Mouse (Mus musculus) Patski (cell line): ENCODE results near the gene Stmn1. TPM values are rescaled to one million over a fixed set of nuclear protein-coding genes. Genes with fewer than 3 reads are reported as not detected.

Experiments used
- ATAC-seq: fragments of 100-300 bp; one replicate; pipeline ENCODE4 v1.8.0; 2021
- CTCF ChIA-PET: fragments of 350-600 bp; sonication (Branson Sonifier 250); formaldehyde crosslinking; loops from one replicate; lab custom pipeline; 2022; ENCODE audit warnings: inconsistent platforms; lab: Charles Lee
- POLR2A ChIA-PET: fragments of 350-600 bp; sonication (Branson Sonifier 250); formaldehyde crosslinking; loops from one replicate; lab custom pipeline; 2022; ENCODE audit warnings: antibody characterized with exemption, inconsistent platforms; lab: Charles Lee
- DNase-seq: peaks from one replicate; pipeline ENCODE4 v3.0.0-alpha.2; 2011; ENCODE audit warnings: low read depth, low spot score
- H3K27me3 ChIP-seq: fragments of 371-371 bp; one replicate; pipeline ENCODE4 v1.5.1; 2021
- CTCF ChIP-seq: fragments of 100-300 bp; IDR thresholded peaks from one replicate; pipeline ENCODE4 v1.5.1; 2021
- in situ Hi-C: fragments of 300-500 bp; cut with MboI; formaldehyde crosslinking; loops from 3 replicates; pipeline ENCODE4 v1.11.1; 2018; ENCODE audit warnings: low pct_unique_long_range_greater_than_20kb, mixed read lengths
- polyA plus RNA-seq: library from polyadenylated mRNA; unstranded; gene quantifications from one replicate; pipeline ENCODE4 v1.2.3, GENCODE M21; 2021

The Stmn1 gene
- polyA plus RNA-seq, 1 experiment from 2014 or later, result 204 TPM

DNA sequence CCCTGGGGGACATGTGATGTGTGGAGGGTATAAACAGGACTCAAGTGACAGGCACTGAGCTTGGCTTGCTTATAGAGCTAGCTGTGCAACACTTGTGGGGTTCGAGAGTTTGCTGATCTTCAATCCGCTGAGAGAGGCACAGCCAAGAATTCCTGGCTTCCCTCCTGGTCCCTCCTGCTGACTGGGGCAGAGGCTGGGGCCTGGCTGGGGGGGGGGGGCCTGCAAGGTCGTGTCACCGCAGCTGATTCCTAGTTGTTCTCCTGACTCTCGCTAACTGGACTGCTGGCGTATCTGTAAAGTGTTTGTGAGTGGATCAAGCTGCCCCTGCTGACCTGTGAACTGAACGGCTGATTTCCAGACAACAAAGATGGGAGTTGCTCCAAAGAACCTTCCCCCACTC, 24.5 kb upstream of the Stmn1 start:
- ATAC-seq, result no peak
- in situ Hi-C loops, result no loop called here
- TF ChIP-seq CTCF, result no peak
- no peaks in the 10 kb centered on the region for H3K27me3 ChIP-seq
- CTCF ChIA-PET, result no interaction called here
- DNase-seq, result no peak
- POLR2A ChIA-PET, result no interaction called here

DNA sequence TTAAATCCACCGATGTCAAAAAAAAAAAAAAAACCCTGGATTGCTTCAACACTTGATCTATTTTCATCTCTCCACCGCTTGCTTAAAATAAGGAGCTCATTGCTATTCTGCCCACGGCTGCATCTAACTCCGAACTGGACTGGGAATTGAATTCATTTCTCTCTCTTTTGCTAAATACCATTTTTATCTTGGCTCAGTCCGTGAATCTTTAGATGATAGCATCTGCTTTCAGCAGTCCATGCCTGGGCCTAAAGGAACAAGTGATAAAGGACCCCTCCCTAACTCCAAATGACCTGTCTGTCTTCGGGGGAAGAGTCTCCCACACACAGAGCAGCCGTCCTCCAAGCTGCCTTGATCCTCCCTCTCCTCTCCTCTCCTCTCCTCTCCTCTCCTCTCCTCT, 23.2 kb upstream of the Stmn1 start:
- ATAC-seq (no peak), DNase-seq (no peak)
- ChIA-PET CTCF (no interaction called here), POLR2A (no interaction called here)
- no peak for TF ChIP-seq CTCF
- no peaks in the 10 kb centered on the region for H3K27me3 ChIP-seq
- in situ Hi-C loops, result no loop called here

DNA sequence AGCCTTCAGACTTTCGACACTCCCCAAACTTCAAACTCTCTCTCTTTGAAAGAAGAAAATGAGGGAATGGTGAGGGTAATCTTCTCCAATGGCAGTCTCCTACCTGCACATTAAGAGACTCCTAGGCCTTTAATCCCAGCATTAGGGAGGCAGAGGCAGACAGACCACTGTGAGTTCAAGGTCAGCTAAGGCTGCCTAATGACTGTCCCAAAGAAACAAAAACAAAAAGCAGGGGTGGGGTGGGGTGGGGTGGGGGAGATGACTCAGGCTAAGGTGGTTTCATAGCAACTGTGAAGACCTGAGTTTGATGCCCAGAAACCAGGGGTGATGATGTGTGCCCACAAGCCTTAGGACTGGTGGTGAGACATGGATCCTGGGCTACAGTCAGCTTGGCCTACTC, 22.6 kb upstream of the Stmn1 start:
- TF ChIP-seq CTCF, result no peak
- no peak for ATAC-seq
- POLR2A ChIA-PET, result no interaction called here
- DNase-seq, result no peak
- CTCF ChIA-PET, result no interaction called here
- in situ Hi-C loops, result no loop called here
- H3K27me3 ChIP-seq, result no peaks in the 10 kb centered on the region

DNA sequence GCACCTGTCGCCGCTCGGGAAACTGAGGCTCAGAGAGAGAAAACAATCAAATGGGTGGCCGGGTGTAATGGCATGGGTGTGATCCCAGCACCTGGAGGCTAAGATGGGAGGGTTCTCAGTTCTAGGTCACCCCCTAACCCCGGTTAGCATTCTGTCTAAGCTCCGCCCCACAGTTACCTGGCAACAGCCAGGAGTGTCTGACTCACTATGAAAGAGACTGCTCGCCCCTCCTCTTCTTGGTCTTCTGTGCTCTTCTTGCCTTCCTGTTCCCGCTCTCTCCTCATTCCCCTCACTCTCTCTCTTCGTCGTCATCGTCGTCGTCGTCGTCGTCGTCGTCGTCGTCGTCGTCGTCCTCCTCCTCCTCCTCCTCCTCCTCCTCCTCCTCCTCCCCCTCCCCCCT, 20.2 kb upstream of the Stmn1 start:
- H3K27me3 ChIP-seq, result no peaks in the 10 kb centered on the region
- TF ChIP-seq CTCF, result no peak
- ATAC-seq, result no peak
- ChIA-PET POLR2A (no interaction called here), CTCF (no interaction called here)
- in situ Hi-C loops, result no loop called here
- no peak for DNase-seq

DNA sequence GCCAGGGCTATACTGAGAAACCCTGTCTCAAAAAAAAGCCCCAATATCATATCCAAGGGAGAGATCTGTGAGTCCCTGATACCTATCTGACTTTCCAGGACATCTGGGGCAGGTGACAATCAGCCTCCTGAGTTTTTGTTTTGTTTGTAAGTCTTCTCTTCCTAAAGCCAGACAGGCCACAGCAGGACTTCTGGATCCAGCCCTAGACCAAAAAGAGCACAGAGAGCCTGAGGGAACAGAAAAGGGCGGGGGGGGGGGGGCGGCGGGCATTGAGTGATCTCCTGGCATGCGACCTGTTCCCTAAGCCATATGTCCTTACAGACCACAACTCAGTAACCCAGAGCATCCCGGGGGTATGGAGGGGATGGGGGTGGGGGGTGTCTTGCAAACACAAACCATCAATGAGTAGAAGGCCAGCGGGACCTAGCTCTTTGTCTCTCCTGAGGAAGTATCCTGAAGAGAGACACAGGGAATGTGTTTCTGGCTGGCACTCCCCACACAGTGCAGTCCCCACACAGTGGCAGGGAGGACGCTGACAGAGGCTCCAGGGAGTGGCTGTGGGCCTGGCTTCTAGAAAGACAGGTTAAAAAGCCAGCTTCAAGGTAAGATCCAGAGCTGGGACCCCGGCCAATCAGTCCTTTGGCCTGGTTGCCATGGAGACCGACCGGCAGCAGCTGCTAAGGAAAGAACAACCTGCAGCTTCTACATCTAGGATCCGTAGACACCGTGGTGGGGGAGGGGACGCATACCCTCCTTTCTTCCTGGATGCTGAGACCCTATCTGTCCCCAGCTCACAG, 18.3 kb upstream of the Stmn1 start:
- no peak for TF ChIP-seq CTCF
- in situ Hi-C loops, result no loop called here
- ChIA-PET CTCF (interaction anchor here (1.3 kb wide), 1 partner anchor 21 kb away, joined by 3 read pairs; no protein-coding TSS in a partner anchor), POLR2A (no interaction called here)
- DNase-seq, result no peak
- ATAC-seq, result no peak
- H3K27me3 ChIP-seq, result no peaks in the 10 kb centered on the region

DNA sequence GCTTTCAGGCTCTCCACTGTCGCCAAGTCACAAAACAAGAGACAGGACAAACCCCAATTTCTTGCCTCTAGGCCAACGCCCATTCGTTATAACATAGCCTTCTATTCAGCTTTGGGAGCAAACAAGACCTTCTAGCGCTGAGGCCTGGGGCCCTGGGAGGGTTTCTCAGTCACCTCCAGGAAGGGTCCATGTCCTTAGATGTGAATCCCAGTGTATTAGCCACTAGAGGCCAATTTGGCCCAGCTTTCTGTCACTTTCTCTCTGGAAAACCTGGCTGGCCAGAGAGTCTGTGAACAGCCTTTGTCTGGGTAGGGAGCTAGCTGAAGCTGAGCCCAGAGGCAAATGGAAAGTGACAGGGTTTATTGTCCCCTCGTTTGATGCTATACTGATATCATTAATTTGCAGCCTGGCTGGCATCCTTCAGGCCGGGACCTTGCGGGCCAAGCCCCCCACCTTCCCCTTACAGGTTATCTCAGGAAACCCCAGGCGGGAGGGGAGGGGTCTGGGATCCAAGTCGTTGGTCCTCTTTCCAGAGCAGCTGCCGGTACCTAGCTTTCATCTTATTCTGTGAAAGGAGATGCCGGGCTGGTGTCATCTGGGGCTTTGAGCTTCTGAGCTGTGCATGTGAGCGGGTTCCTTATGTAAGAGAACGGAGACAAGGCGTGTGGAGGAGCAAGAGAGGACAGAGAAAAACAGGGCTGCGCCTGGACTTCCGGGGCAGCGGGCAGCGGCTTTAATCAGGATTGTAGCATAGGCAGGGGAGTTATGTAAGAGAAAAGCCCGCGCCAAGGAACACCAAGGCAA, 17.5 kb upstream of the Stmn1 start:
- no peak for DNase-seq
- ChIA-PET POLR2A (no interaction called here), CTCF (interaction anchor here (1.3 kb wide), 1 partner anchor 20 kb away, joined by 3 read pairs; no protein-coding TSS in a partner anchor)
- in situ Hi-C loops, result no loop called here
- no peak for ATAC-seq
- H3K27me3 ChIP-seq, result no peaks in the 10 kb centered on the region
- no peak for TF ChIP-seq CTCF

DNA sequence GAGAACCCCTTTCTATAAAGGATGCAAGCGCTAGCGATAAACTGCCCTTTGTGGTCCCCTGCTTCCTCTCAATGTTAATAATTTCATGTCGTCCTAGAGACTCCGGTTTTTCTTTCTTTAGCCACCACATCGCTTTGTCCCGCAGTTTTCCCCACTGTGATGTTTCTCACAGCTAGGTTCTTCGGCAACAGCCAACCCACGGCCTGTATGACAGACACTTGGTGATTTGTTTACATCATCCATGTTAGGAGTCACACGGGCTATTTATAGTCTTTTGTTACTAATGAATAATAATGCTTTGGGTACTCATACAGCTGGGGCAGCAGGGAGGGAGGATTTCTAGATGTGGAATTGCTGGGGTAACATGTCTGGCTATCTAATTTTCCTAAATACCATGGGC, 16.6 kb upstream of the Stmn1 start:
- no peaks in the 10 kb centered on the region for H3K27me3 ChIP-seq
- no peak for DNase-seq
- ChIA-PET POLR2A (no interaction called here), CTCF (no interaction called here)
- in situ Hi-C loops, result no loop called here
- no peak for TF ChIP-seq CTCF
- no peak for ATAC-seq

DNA sequence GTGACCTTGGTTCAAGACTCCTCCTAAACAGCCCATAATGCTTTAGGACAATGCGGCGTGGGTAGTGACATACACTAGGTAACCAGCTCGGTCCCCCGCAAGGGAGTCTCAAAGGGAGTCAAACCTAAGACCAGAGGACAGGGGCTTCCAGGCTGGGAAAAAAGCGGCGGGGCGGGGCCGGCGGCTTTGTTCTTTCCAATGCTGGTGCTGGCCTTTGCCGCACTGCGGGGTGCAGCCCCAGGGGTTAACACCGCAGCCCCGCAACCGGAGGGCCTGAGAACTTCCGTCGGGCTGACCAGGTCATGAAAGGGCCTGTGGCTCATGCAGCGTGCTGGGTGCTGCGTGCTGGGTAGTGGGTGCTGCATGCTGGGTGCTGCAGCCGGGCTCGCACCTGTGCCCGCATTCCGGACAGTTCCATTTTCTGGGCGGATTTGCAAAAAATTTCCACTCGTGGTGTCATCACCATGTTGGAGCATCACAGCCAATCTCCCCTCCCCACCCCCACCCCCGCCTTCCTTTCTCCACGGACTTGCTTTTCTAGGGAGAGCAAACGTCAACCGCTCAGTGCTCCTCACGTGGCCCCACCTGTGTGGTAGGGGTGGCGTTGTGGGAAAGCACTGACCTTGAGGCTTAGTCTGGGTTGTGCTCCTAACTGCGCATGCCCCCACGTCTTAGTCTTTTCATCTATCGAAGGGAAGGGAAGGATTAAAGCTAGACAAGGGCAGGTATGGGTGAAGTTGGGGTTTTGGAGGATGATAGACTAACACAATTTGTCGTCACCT, 14.3 kb upstream of the Stmn1 start:
- ChIA-PET CTCF (interaction anchor here (1.4 kb wide), 1 partner anchor 24 kb away, joined by 3 read pairs; no protein-coding TSS in a partner anchor), POLR2A (no interaction called here)
- DNase-seq (no peak), ATAC-seq (no peak)
- no peak for TF ChIP-seq CTCF
- no peaks in the 10 kb centered on the region for H3K27me3 ChIP-seq
- in situ Hi-C loops, result no loop called here

DNA sequence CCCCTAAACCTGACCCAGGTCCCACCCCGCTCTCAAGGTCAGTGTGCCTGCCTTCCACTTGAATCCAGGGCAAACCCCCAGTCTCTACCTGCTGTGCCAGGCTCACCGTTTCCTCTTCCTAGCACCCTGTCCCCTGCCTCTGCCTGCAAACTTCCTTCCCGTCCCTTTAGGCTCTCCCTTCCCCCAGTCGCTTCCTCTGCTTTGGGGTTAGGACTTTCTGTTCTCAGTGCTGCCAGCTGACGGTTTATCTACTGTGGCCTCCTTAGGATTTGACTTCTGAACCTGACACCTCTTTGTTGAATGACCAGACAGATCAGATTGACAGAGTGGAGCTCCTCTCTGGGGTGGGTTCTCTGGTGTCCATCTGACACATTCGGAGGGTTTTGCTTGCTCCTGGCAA, 12.8 kb upstream of the Stmn1 start:
- TF ChIP-seq CTCF, result no peak
- DNase-seq, result no peak
- CTCF ChIA-PET, result no interaction called here
- in situ Hi-C loops, result no loop called here
- no peak for ATAC-seq
- no peaks in the 10 kb centered on the region for H3K27me3 ChIP-seq
- POLR2A ChIA-PET, result no interaction called here

DNA sequence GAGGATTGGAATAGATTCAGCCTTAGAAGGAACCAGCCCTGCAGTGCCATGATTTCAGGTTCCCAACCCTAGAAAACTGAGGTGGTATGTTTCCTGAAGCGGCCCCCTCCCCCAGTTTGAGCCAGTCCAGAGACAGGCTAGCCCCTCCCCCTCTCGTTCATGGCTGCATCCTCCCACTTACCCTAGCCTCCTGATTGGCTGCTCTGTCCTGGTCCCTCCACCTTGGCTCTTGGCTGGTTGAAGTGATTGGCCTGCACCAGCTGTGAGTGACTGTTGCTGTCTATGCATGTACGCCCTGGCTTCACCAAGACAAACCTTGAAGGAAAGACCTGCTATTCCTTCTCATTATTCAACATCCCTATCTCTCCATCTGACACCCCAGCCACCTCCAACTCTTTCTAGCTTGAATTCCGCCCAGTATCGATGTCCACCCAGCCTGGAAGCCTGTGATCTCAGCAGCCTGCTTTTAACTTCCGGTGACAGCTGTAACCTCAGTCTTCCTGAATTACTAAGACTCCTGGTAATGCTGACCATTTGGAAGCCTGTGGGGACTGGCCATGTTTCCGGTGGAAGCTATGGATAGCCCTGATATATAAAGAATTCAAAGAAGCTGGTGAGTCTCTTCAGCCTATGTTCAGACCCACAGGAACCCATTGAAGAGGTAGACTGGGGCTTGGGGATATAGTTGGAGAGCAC, 10.8 kb upstream of the Stmn1 start:
- ATAC-seq (no peak), DNase-seq (no peak)
- in situ Hi-C loops, result no loop called here
- POLR2A ChIA-PET, result interaction anchor here (1.0 kb wide), 1 partner anchor 42 kb away, joined by 3 read pairs; no protein-coding TSS in a partner anchor
- TF ChIP-seq CTCF, result no peak
- H3K27me3 ChIP-seq, result no peaks in the 10 kb centered on the region
- CTCF ChIA-PET, result no interaction called here
